Mouse (Mus musculus): ENCODE measurements around the gene Cstf2. TPM values are rescaled to one million over a fixed set of nuclear protein-coding genes. Genes with fewer than 3 reads are reported as not detected.

Cstf2 gene
- polyA plus RNA-seq (2015; fragmentation: Nextera tagmentation; extraction: Ambion mirVana), result 27.8 and 28.4 TPM in 2 replicates

GRCm38 (mm10) chrX:134058987-134059712, at the start of gene Cstf2:
Gene Cstf2 (plus strand): TSS chrX:134059187.
- Histone ChIP-seq H3K27me3 (replicated peaks) (no peaks in the 10 kb centered on the region), H3K4me1 (peaks cover 4% of the 10 kb centered on the region; the same call in 1 of the 2 replicates), H3K4me2 (peak within 1 kb of the TSS; percentile 70), H3K9ac (peak within 1 kb of the TSS; percentile 83), H3K9me3 (no peaks in the 10 kb centered on the region), H3K4me3 (peak within 1 kb of the TSS; percentile 68), H3K27ac (replicated peaks) (peak within 1 kb of the TSS; percentile 84), H3K36me3 (peaks cover 25% of the 10 kb centered on the region)
- peak; percentile 94 for ATAC-seq (ENCODE audit: extremely low read depth, insufficient number of reproducible peaks, low FRiP score, low TSS enrichment)
- WGBS, result 9% methylated on average over 68 of the region's 77 CpGs

DNA sequence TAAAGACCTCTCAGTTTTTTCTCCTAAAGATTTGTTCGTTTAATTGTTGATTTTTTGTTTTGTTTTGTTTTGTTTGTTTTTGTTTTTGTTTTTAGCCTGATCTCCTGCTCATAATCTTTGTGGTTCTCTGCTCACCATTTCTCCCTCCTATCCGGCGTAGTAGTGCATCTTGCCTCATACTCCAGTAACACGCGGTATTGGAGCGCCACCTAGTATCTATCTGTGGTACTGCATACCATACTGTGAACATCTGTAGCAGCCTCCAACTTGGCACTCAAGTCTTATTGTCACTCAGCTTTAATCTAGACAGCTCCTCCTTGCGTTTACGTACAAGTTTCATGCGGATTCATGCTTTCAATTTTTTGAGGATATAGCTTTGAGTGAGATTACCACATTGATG, 40.0 kb upstream of the Cstf2 start:
- WGBS, result 8% methylated on average over 9 of the region's 9 CpGs
- no peak overlapping the region for H3K27ac ChIP-seq (replicated peaks)
- no peak for ATAC-seq (ENCODE audit: extremely low read depth, insufficient number of reproducible peaks, low FRiP score, low TSS enrichment)
- H3K9ac ChIP-seq, result no peak overlapping the region
- no peaks in the 10 kb centered on the region for H3K4me1 ChIP-seq
- H3K4me3 ChIP-seq, result no peak overlapping the region
- no peaks in the 10 kb centered on the region for H3K27me3 ChIP-seq (replicated peaks)
- no peaks in the 10 kb centered on the region for H3K36me3 ChIP-seq
- no peak overlapping the region for H3K4me2 ChIP-seq
- no peaks in the 10 kb centered on the region for H3K9me3 ChIP-seq

- no peaks in the 10 kb centered on the region for H3K27me3 ChIP-seq (replicated peaks)
- H3K36me3 ChIP-seq, result no peaks in the 10 kb centered on the region
- 50% methylated on average over 5 of the region's 5 CpGs for WGBS
- H3K4me3 ChIP-seq, result no peak overlapping the region
- H3K4me1 ChIP-seq, result no peaks in the 10 kb centered on the region
- ATAC-seq (ENCODE audit: extremely low read depth, insufficient number of reproducible peaks, low FRiP score, low TSS enrichment), result no peak
- no peaks in the 10 kb centered on the region for H3K9me3 ChIP-seq
- no peak overlapping the region for H3K27ac ChIP-seq (replicated peaks)
- H3K9ac ChIP-seq, result no peak overlapping the region
- H3K4me2 ChIP-seq, result no peak overlapping the region
Measured at GRCm38 (mm10) chrX:134020664-134021063, 38.3 kb upstream of the Cstf2 start.

- no peaks in the 10 kb centered on the region for H3K4me1 ChIP-seq
- no peak overlapping the region for H3K9ac ChIP-seq
- H3K4me2 ChIP-seq, result no peak overlapping the region
- no peak overlapping the region for H3K27ac ChIP-seq (replicated peaks)
- no peak overlapping the region for H3K4me3 ChIP-seq
- no peaks in the 10 kb centered on the region for H3K9me3 ChIP-seq
- no peak for ATAC-seq (ENCODE audit: extremely low read depth, insufficient number of reproducible peaks, low FRiP score, low TSS enrichment)
- WGBS, result 46% methylated on average over 1 of the region's 1 CpGs
- H3K36me3 ChIP-seq, result no peaks in the 10 kb centered on the region
- no peaks in the 10 kb centered on the region for H3K27me3 ChIP-seq (replicated peaks)
Measured at GRCm38 (mm10) chrX:134048994-134049393, 10.0 kb upstream of the Cstf2 start.

GRCm38 (mm10) chrX:134056897-134057296, 2.1 kb upstream of the Cstf2 start:
- H3K36me3 ChIP-seq, result peaks cover 11% of the 10 kb centered on the region
- H3K4me2 ChIP-seq, result no peak overlapping the region
- peaks cover 4% of the 10 kb centered on the region; the same call in 1 of the 2 replicates for H3K4me1 ChIP-seq
- ATAC-seq (ENCODE audit: extremely low read depth, insufficient number of reproducible peaks, low FRiP score, low TSS enrichment), result no peak
- H3K4me3 ChIP-seq, result no peak overlapping the region
- no peaks in the 10 kb centered on the region for H3K9me3 ChIP-seq
- H3K9ac ChIP-seq, result no peak overlapping the region
- no peak overlapping the region for H3K27ac ChIP-seq (replicated peaks)
- H3K27me3 ChIP-seq (replicated peaks), result no peaks in the 10 kb centered on the region
- WGBS, result 64% methylated on average over 2 of the region's 2 CpGs

DNA sequence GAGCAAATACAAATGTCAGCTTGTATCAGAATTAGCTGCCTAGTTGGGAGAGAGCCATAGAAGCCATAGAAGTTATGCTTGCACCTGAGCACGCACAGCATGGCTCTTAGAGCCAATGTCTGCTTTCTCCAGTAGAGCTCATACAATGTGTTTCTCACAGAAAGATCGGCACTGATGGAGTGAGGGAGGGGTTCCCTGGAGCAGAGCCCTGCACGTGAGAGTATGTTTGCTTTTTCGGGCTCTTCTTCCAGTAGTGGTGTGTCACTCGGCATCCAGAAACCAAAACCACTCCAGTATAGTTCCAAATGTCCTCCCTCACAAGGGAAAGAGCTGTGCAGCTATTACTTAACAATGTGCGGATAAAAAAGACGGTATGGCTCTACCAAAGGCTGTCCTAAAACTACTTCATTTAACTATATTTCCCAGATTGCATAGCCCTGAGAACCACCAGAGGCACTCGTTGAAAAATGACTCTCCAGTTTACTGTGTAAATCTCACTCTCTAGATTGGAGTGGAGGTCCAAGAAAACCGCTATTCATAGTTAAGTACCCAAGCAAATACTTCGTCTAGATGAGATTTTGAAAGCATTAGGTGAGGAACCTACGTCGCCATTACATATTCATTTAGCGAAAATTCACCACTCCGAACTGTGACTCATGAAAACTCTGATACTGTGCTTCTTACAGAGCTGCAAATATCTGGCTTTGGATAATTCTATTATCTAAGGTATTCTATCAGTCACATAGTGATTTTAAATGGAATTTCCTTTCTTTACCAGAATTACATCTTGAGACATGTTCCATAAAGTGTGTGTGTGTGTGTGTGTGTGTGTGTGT, 729 bp upstream of the Cstf2 start:
- Histone ChIP-seq H3K4me1 (peaks cover 4% of the 10 kb centered on the region; the same call in 1 of the 2 replicates), H3K27ac (replicated peaks) (no peak overlapping the region; the same call in 1 of the 2 replicates), H3K36me3 (peaks cover 23% of the 10 kb centered on the region), H3K4me2 (peak overlapping the region; percentile 70), H3K4me3 (peak overlapping the region; percentile 68), H3K9me3 (no peaks in the 10 kb centered on the region), H3K27me3 (replicated peaks) (no peaks in the 10 kb centered on the region), H3K9ac (0 out of 2 replicates have a peak overlapping the region, but pooled peaks have one; percentile 10)
- no peak for ATAC-seq (ENCODE audit: extremely low read depth, insufficient number of reproducible peaks, low FRiP score, low TSS enrichment)
- WGBS, result 66% methylated on average over 14 of the region's 14 CpGs

GRCm38 (mm10) chrX:134059764-134060163, 777 bp downstream of the Cstf2 start:
- 12% methylated on average over 10 of the region's 10 CpGs for WGBS
- no peak for ATAC-seq (ENCODE audit: extremely low read depth, insufficient number of reproducible peaks, low FRiP score, low TSS enrichment)
- H3K4me3 ChIP-seq, result peak overlapping the region; percentile 68
- peak overlapping the region; percentile 84 for H3K27ac ChIP-seq (replicated peaks)
- peak overlapping the region; percentile 70 for H3K4me2 ChIP-seq
- H3K36me3 ChIP-seq, result peaks cover 31% of the 10 kb centered on the region
- H3K4me1 ChIP-seq, result peaks cover 4% of the 10 kb centered on the region; the same call in 1 of the 2 replicates
- H3K9ac ChIP-seq, result peak overlapping the region; percentile 83
- H3K9me3 ChIP-seq, result no peaks in the 10 kb centered on the region
- no peaks in the 10 kb centered on the region for H3K27me3 ChIP-seq (replicated peaks)

DNA sequence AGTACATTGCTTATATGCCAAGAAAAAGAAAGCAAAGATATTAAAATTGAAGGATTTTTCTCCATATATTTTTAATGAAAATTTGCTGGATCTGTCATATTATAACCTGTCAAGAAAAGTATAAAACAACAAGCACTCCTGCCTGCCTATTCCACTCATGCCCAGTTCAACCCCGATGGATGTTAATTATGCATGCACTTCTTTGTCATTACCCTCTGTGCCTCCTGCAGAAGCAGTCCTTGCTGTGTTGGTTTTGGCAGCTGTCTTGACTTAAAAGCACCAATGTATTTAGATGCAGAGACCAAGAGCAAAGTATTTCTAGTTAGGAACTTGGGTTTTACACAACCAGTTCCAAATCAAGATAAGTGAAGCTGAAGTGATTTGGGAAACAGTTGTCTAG, 26.5 kb downstream of the Cstf2 start:
- no peak overlapping the region for H3K4me3 ChIP-seq
- H3K27me3 ChIP-seq (replicated peaks), result no peaks in the 10 kb centered on the region
- WGBS, result 85% methylated on average over 1 of the region's 1 CpGs
- no peak overlapping the region for H3K9ac ChIP-seq
- H3K4me2 ChIP-seq, result no peak overlapping the region
- H3K4me1 ChIP-seq, result no peaks in the 10 kb centered on the region
- no peaks in the 10 kb centered on the region for H3K9me3 ChIP-seq
- no peak for ATAC-seq (ENCODE audit: extremely low read depth, insufficient number of reproducible peaks, low FRiP score, low TSS enrichment)
- H3K36me3 ChIP-seq, result peaks cover 37% of the 10 kb centered on the region
- no peak overlapping the region for H3K27ac ChIP-seq (replicated peaks)

- Histone ChIP-seq H3K4me2 (no peak overlapping the region), H3K27me3 (replicated peaks) (no peaks in the 10 kb centered on the region), H3K9ac (no peak overlapping the region), H3K27ac (replicated peaks) (no peak overlapping the region), H3K9me3 (no peaks in the 10 kb centered on the region), H3K4me1 (no peaks in the 10 kb centered on the region), H3K36me3 (no peaks in the 10 kb centered on the region), H3K4me3 (no peak overlapping the region)
- WGBS, result 48% methylated on average over 2 of the region's 2 CpGs
- no peak for ATAC-seq (ENCODE audit: extremely low read depth, insufficient number of reproducible peaks, low FRiP score, low TSS enrichment)
Measured at GRCm38 (mm10) chrX:134102641-134103040, 43.7 kb downstream of the Cstf2 start.

DNA sequence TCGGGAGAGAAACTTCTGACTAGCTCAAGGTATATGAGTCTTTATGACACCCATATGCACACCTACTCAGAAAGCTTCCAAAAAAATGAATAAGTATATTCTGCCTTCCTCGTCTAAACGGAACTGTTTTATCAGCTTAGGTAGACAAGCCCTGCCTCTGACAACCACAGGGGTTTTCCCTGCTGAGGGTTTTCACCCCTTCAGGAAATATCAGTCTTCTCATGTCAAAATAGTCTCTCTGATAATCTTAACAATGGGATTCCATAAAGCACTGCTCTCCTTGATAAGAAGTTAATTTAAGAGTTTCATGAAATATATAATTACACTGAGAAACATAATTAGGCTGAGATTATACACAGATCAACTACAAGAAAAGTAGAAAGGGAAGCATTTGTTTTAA, 52.8 kb downstream of the Cstf2 start:
- Histone ChIP-seq H3K4me2 (no peak overlapping the region), H3K4me3 (no peak overlapping the region), H3K36me3 (no peaks in the 10 kb centered on the region), H3K9ac (no peak overlapping the region), H3K4me1 (no peaks in the 10 kb centered on the region), H3K27me3 (replicated peaks) (no peaks in the 10 kb centered on the region; the same call in 1 of the 2 replicates), H3K9me3 (no peaks in the 10 kb centered on the region), H3K27ac (replicated peaks) (no peak overlapping the region)
- WGBS, result 51% methylated on average over 3 of the region's 3 CpGs
- no peak for ATAC-seq (ENCODE audit: extremely low read depth, insufficient number of reproducible peaks, low FRiP score, low TSS enrichment)

DNA sequence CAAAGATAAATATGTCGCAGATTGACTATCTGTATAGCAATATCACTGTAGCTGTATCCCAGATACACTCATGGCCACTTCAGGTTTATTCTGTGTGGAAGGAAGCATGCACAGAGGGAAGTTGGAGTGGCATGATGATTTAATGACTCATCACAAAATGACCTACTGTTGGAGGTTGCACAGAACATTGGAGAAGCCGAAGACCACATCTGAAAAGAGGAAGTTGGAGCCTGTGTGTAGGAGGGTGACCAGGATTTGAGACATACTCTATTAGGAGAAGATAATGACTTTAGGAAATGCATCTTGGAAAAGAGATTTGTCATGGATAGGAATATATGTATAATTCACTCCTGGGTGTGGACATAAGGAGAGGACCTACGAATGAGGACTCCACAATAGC, 57.4 kb downstream of the Cstf2 start:
- Histone ChIP-seq H3K4me3 (no peak overlapping the region), H3K27me3 (replicated peaks) (no peaks in the 10 kb centered on the region; the same call in 1 of the 2 replicates), H3K36me3 (no peaks in the 10 kb centered on the region), H3K4me1 (no peaks in the 10 kb centered on the region), H3K4me2 (no peak overlapping the region), H3K27ac (replicated peaks) (no peak overlapping the region), H3K9me3 (no peaks in the 10 kb centered on the region), H3K9ac (no peak overlapping the region)
- no peak for ATAC-seq (ENCODE audit: extremely low read depth, insufficient number of reproducible peaks, low FRiP score, low TSS enrichment)
- WGBS, result 51% methylated on average over 3 of the region's 3 CpGs
